ENCODE assay signal across 11 mouse cellular contexts in genomic region chr11:18873451-18874277, GRCm38 (mm10).
DNase-seq lines count a peak whose midpoint lies in the region; ATAC-seq and TF ChIP-seq lines count a peak whose summit lies in the region.
"Had no signal": no experiment of that assay in that cellular context is flagged by ENCODE, and none has a peak within 500 bp of the region (broad histone marks: within the 10 kb centered on the region; RNA-seq: fewer than 3 reads in every experiment).

No protein-coding gene starts in this region.

- TF ChIP-seq CTCF in heart, adult 2 months (IDR thresholded peaks at IDR 0.05): no peak

- TF ChIP-seq POLR2A in heart, adult 2 months (IDR thresholded peaks at IDR 0.05; ENCODE audit: insufficient read depth, low read depth, low read length): no peak

- no peak overlapping the region for H3K27ac ChIP-seq in heart, embryonic 11.5 days (ENCODE audit: low read depth, low read length)
- no peak overlapping the region for H3K27ac ChIP-seq in heart, adult 2 months
- H3K27ac ChIP-seq in lung, embryonic 16.5 days (ENCODE audit: low read length): peak overlapping the region; percentile 94
- H3K27ac ChIP-seq in hindbrain, embryonic 13.5 days: peak overlapping the region; percentile 97
- H3K27ac ChIP-seq: embryonic facial prominence, embryonic 15.5 days had no signal

- H3K4me3 ChIP-seq in heart, embryonic 11.5 days (ENCODE audit: low read depth, low read length): peak overlapping the region; percentile 47; the same call in 1 of the 2 replicates
- H3K4me3 ChIP-seq in heart, adult 2 months: no peak overlapping the region
- H3K4me3 ChIP-seq in lung, embryonic 16.5 days (ENCODE audit: low read length): peak overlapping the region; percentile 56
- H3K4me3 ChIP-seq in hindbrain, embryonic 13.5 days: peak overlapping the region; percentile 26

- peak overlapping the region; percentile 78; the same call in 1 of the 2 replicates for H3K9ac ChIP-seq in heart, embryonic 11.5 days (ENCODE audit: low read depth, low read length)
- H3K9ac ChIP-seq in heart, adult 2 months (ENCODE audit: low read depth, low read length): no peak overlapping the region
- peak overlapping the region; percentile 77 for H3K9ac ChIP-seq in lung, embryonic 16.5 days (ENCODE audit: low read length)
- peak overlapping the region; percentile 72 for H3K9ac ChIP-seq in hindbrain, embryonic 13.5 days
- H3K9ac ChIP-seq: embryonic facial prominence, embryonic 15.5 days had no signal

- ATAC-seq in heart, embryonic 11.5 days (replicated peaks; ENCODE audit: insufficient number of reproducible peaks, low FRiP score, low TSS enrichment): no peak
- no peak for ATAC-seq in lung, embryonic 16.5 days (ENCODE audit: low read depth)
- ATAC-seq in hindbrain, embryonic 13.5 days (ENCODE audit: low FRiP score): no peak

- H3K4me1 ChIP-seq in heart, embryonic 11.5 days (ENCODE audit: control insufficient read depth, insufficient read depth, low read length): peaks cover 15% of the 10 kb centered on the region
- H3K4me1 ChIP-seq in heart, adult 2 months (ENCODE audit: control insufficient read depth, insufficient read depth, low read length): peaks cover 3% of the 10 kb centered on the region
- H3K4me1 ChIP-seq in lung, embryonic 16.5 days (replicated peaks; ENCODE audit: control insufficient read depth, insufficient read depth, low read length): peaks cover 15% of the 10 kb centered on the region
- H3K4me1 ChIP-seq in hindbrain, embryonic 13.5 days (replicated peaks): peaks cover 67% of the 10 kb centered on the region

- peaks cover 7% of the 10 kb centered on the region; the same call in 1 of the 2 replicates for H3K27me3 ChIP-seq in heart, embryonic 11.5 days (ENCODE audit: control insufficient read depth, insufficient read depth, low read length)
- peaks cover 15% of the 10 kb centered on the region for H3K27me3 ChIP-seq in heart, adult 2 months (ENCODE audit: control insufficient read depth, insufficient read depth, low read length)
- peaks cover 12% of the 10 kb centered on the region for H3K27me3 ChIP-seq in lung, embryonic 16.5 days (ENCODE audit: control insufficient read depth, insufficient read depth, low read depth, low read length)
- H3K27me3 ChIP-seq in hindbrain, embryonic 13.5 days: no peaks in the 10 kb centered on the region

- TF ChIP-seq EP300 in heart, adult 2 months (IDR thresholded peaks at IDR 0.05; ENCODE audit: insufficient read depth, low read depth, low read length): no peak

- no peaks in the 10 kb centered on the region for H3K36me3 ChIP-seq in heart, embryonic 11.5 days (ENCODE audit: control insufficient read depth, insufficient read depth, low read length)
- H3K36me3 ChIP-seq in heart, adult 2 months (ENCODE audit: control insufficient read depth, insufficient read depth, low read length): no peaks in the 10 kb centered on the region
- H3K36me3 ChIP-seq in lung, embryonic 16.5 days (ENCODE audit: control insufficient read depth, insufficient read depth, low read length): no peaks in the 10 kb centered on the region
- H3K36me3 ChIP-seq in hindbrain, embryonic 13.5 days: no peaks in the 10 kb centered on the region
- H3K36me3 ChIP-seq: embryonic facial prominence, embryonic 15.5 days had no signal

- H3K9me3 ChIP-seq in heart, embryonic 11.5 days (replicated peaks; ENCODE audit: control insufficient read depth, low read length): no peaks in the 10 kb centered on the region
- no peaks in the 10 kb centered on the region for H3K9me3 ChIP-seq in lung, embryonic 16.5 days (ENCODE audit: control insufficient read depth, low read length)
- no peaks in the 10 kb centered on the region for H3K9me3 ChIP-seq in hindbrain, embryonic 13.5 days
- H3K9me3 ChIP-seq: embryonic facial prominence, embryonic 15.5 days; megakaryocyte, embryonic 14.5 days had no signal

- DNase-seq in heart, adult 2 months: no peak
- no peak for DNase-seq in lung, postnatal 10 days
- DNase-seq in retina, embryonic 14.5 days (ENCODE audit: low spot score): peak; percentile 44
- no peak for DNase-seq in ovary, postnatal 14 days (ENCODE audit: low spot score)
- no peak for DNase-seq in urinary bladder, postnatal 4 days (ENCODE audit: low spot score in 2 of 2)
- DNase-seq: left cerebral cortex, postnatal 4 days had no signal

- intact Hi-C loops in heart, adult 2 months (cut with DNase I): loop anchor here (10.0 kb wide), 2 partner anchors 919 to 1189 kb away; partner anchors contain the start of gene Etaa1

- H3K4me2 ChIP-seq in heart, embryonic 11.5 days: peak overlapping the region; percentile 73
- peak overlapping the region; percentile 87 for H3K4me2 ChIP-seq in lung, embryonic 16.5 days (ENCODE audit: low read depth, low read length)
- H3K4me2 ChIP-seq in hindbrain, embryonic 13.5 days: peak overlapping the region; percentile 76

- WGBS in heart, embryonic 11.5 days (ENCODE audit: insufficient replicate concordance): 10% methylated on average over 9 of the region's 9 CpGs
- 53% methylated on average over 9 of the region's 9 CpGs for WGBS in heart, adult 2 months
- 11% methylated on average over 9 of the region's 9 CpGs for WGBS in lung, embryonic 16.5 days
- 3% methylated on average over 9 of the region's 9 CpGs for WGBS in hindbrain, embryonic 13.5 days

- no peaks in the 10 kb centered on the region for H3K79me2 ChIP-seq in heart, adult 2 months (replicated peaks; ENCODE audit: control insufficient read depth, insufficient read depth, low read length)

Comparison
In these comparisons a context has a peak if more than half of its experiments do, and no peak if none do; other contexts are left out.
1. H3K27ac ChIP-seq: peak in lung, embryonic 16.5 days (single experiment) and hindbrain, embryonic 13.5 days (single experiment); none in heart, embryonic 11.5 days (single experiment) and heart, adult 2 months (single experiment).
2. Peak in every context shown above with its lines, with median percentiles within 50 percentile points of each other: H3K4me2 ChIP-seq.